Mouse (Mus musculus): ENCODE data around the gene Ccdc13. TPM values are rescaled to one million over a fixed set of nuclear protein-coding genes. Genes with fewer than 3 reads are reported as not detected.

The Ccdc13 gene
- polyA plus RNA-seq, 1 experiment from 2014 or later = not detected

DNA sequence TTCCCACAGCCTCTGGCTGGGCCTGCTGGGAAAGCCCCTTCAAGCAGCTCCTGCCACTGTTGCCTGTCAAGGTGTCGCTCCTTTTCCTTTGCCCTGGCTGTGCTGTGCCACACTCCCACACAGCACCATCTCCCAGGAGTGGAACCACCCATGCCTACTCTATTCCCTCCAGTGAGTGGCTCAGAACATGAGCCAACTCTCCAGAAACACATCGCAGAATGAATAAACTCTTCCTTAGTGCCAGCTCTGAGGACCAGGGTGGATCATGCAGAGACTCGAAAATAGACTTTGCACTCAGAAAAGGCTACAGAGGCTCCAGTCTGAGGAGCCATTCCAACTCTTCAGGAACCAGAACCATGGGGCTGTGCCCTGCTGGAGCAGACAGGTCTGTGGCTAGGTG lies 12.9 kb downstream of the Ccdc13 start:
- Histone ChIP-seq H3K36me3 (replicated peaks; ENCODE audit: insufficient read depth, low read length) (no peaks in the 10 kb centered on the region), H3K27me3 (ENCODE audit: insufficient read depth, low read length) (no peaks in the 10 kb centered on the region), H3K27ac (ENCODE audit: low read depth) (no peak overlapping the region), H3K4me1 (ENCODE audit: insufficient read depth) (no peaks in the 10 kb centered on the region), H3K9me3 (ENCODE audit: low read length) (no peaks in the 10 kb centered on the region), H3K9ac (replicated peaks) (no peak overlapping the region), H3K4me3 (ENCODE audit: low read depth, low read length) (no peak overlapping the region), H3K4me2 (ENCODE audit: low read depth, low read length) (no peak overlapping the region)
- WGBS (ENCODE audit: insufficient replicate concordance) = 77% methylated on average over 3 of the region's 3 CpGs
- ATAC-seq (no peak), DNase-seq (no peak)
- TF ChIP-seq EP300 (IDR thresholded peaks at IDR 0.05; ENCODE audit: low read depth) = no peak
- no peak for TF ChIP-seq CTCF (IDR thresholded peaks at IDR 0.05; ENCODE audit: low read depth)

DNA sequence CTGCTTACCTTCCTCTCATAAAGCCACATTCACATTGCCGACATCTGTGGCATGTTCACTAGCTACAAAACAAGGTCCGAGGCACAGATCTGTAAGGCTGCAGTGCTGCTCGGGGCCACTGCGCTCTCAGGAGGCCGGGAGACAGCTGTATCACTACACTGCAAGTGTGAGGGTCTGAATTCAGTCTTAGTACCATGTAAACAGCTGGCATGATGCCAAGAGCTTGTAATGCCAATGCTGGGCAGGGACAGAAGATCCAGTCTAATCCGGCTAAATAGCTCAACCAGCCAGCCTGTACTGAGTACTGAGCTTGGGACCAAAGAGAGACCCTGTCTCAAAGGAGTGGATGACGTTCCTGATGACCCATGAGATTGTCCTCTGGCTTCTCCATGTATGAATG lies 15.3 kb downstream of the Ccdc13 start:
- H3K27me3 ChIP-seq (ENCODE audit: insufficient read depth, low read length) = no peaks in the 10 kb centered on the region
- no peak for DNase-seq
- H3K4me1 ChIP-seq (ENCODE audit: insufficient read depth) = no peaks in the 10 kb centered on the region
- TF ChIP-seq EP300 (IDR thresholded peaks at IDR 0.05; ENCODE audit: low read depth) = no peak
- no peak overlapping the region for H3K9ac ChIP-seq (replicated peaks)
- H3K4me2 ChIP-seq (ENCODE audit: low read depth, low read length) = no peak overlapping the region
- no peaks in the 10 kb centered on the region for H3K36me3 ChIP-seq (replicated peaks; ENCODE audit: insufficient read depth, low read length)
- H3K27ac ChIP-seq (ENCODE audit: low read depth) = no peak overlapping the region
- H3K4me3 ChIP-seq (ENCODE audit: low read depth, low read length) = no peak overlapping the region
- 83% methylated on average over 7 of the region's 7 CpGs for WGBS (ENCODE audit: insufficient replicate concordance)
- no peaks in the 10 kb centered on the region for H3K9me3 ChIP-seq (ENCODE audit: low read length)
- ATAC-seq = no peak

DNA sequence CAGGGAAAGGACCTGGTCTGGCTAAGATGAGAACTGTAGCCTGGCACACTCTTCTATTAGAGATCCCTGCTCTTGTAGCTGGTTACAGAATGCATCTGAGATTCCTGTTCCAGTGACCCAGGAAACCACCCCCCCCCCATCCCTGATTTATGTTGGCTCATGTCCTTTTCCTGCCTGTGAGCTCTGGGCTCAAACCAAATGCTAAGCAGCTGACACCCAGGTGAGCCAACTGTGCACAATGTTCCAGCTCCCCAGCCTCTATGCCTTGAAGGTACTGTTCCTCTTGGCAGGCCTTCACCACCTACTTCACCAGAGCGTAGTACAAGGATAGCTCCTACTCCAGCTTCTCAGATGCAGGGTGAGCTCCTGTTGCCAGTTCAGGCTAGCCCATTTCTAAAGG lies 16.2 kb downstream of the Ccdc13 start:
- 85% methylated on average over 1 of the region's 1 CpGs for WGBS (ENCODE audit: insufficient replicate concordance)
- no peaks in the 10 kb centered on the region for H3K27me3 ChIP-seq (ENCODE audit: insufficient read depth, low read length)
- H3K4me1 ChIP-seq (ENCODE audit: insufficient read depth) = no peaks in the 10 kb centered on the region
- DNase-seq = no peak
- no peak overlapping the region for H3K27ac ChIP-seq (ENCODE audit: low read depth)
- H3K36me3 ChIP-seq (replicated peaks; ENCODE audit: insufficient read depth, low read length) = no peaks in the 10 kb centered on the region
- no peak for TF ChIP-seq EP300 (IDR thresholded peaks at IDR 0.05; ENCODE audit: low read depth)
- no peak for TF ChIP-seq CTCF (IDR thresholded peaks at IDR 0.05; ENCODE audit: low read depth)
- H3K4me3 ChIP-seq (ENCODE audit: low read depth, low read length) = no peak overlapping the region
- no peak for ATAC-seq
- no peaks in the 10 kb centered on the region for H3K9me3 ChIP-seq (ENCODE audit: low read length)
- no peak overlapping the region for H3K9ac ChIP-seq (replicated peaks)
- no peak overlapping the region for H3K4me2 ChIP-seq (ENCODE audit: low read depth, low read length)

DNA sequence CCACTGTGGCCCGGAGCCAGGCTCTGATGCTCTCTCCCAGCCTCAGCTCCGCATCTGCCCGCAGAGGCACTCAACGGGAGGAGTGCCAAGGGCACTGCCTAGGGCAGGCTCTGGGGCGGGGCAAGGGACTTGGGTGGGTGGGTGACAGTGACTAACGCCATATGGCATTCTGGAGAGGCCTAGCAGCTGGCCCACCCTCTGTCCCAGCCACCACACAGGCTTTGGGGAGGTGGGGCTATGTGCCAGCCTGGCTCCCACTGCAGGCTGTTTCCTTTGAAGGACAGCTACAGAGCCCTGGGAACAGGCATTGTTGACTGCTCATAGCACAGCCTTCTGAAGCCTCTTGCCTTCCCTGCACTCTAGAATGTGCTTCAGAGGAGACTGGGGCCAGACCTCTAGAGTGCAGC lies 16.7 kb downstream of the Ccdc13 start:
- Histone ChIP-seq H3K27me3 (ENCODE audit: insufficient read depth, low read length) (no peaks in the 10 kb centered on the region), H3K9me3 (ENCODE audit: low read length) (no peaks in the 10 kb centered on the region), H3K36me3 (replicated peaks; ENCODE audit: insufficient read depth, low read length) (no peaks in the 10 kb centered on the region), H3K4me3 (ENCODE audit: low read depth, low read length) (no peak overlapping the region), H3K27ac (ENCODE audit: low read depth) (no peak overlapping the region), H3K4me2 (ENCODE audit: low read depth, low read length) (no peak overlapping the region), H3K9ac (replicated peaks) (no peak overlapping the region), H3K4me1 (ENCODE audit: insufficient read depth) (no peaks in the 10 kb centered on the region)
- TF ChIP-seq CTCF (IDR thresholded peaks at IDR 0.05; ENCODE audit: low read depth) (no peak), EP300 (IDR thresholded peaks at IDR 0.05; ENCODE audit: low read depth) (no peak)
- no peak for ATAC-seq
- DNase-seq = no peak
- WGBS (ENCODE audit: insufficient replicate concordance) = 74% methylated on average over 6 of the region's 6 CpGs

DNA sequence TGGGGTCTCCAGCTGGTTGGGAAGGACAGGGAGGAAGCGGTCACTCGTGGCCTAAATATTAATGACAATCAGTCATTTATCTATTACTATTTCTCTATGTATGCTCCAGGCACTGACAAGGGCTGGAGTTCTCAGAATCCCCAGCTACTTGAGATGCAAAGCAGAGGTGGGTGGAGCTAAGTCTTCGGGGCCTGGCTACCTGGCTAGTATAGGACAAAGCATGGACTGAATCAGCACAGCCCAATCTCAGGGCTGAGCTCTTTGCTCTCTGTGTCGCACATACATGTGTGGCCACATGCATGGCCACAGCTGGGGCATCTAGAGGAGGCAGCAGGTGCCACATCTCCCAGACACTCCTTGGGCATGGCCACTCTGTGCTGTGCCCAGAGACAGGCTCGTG lies 18.5 kb downstream of the Ccdc13 start:
- H3K27me3 ChIP-seq (ENCODE audit: insufficient read depth, low read length) = no peaks in the 10 kb centered on the region
- H3K4me3 ChIP-seq (ENCODE audit: low read depth, low read length) = no peak overlapping the region
- WGBS (ENCODE audit: insufficient replicate concordance) = 62% methylated on average over 5 of the region's 5 CpGs
- no peak overlapping the region for H3K4me2 ChIP-seq (ENCODE audit: low read depth, low read length)
- H3K9me3 ChIP-seq (ENCODE audit: low read length) = no peaks in the 10 kb centered on the region
- no peaks in the 10 kb centered on the region for H3K36me3 ChIP-seq (replicated peaks; ENCODE audit: insufficient read depth, low read length)
- TF ChIP-seq EP300 (IDR thresholded peaks at IDR 0.05; ENCODE audit: low read depth) (no peak), CTCF (IDR thresholded peaks at IDR 0.05; ENCODE audit: low read depth) (no peak)
- no peaks in the 10 kb centered on the region for H3K4me1 ChIP-seq (ENCODE audit: insufficient read depth)
- no peak for DNase-seq
- no peak overlapping the region for H3K27ac ChIP-seq (ENCODE audit: low read depth)
- no peak for ATAC-seq
- H3K9ac ChIP-seq (replicated peaks) = no peak overlapping the region

DNA sequence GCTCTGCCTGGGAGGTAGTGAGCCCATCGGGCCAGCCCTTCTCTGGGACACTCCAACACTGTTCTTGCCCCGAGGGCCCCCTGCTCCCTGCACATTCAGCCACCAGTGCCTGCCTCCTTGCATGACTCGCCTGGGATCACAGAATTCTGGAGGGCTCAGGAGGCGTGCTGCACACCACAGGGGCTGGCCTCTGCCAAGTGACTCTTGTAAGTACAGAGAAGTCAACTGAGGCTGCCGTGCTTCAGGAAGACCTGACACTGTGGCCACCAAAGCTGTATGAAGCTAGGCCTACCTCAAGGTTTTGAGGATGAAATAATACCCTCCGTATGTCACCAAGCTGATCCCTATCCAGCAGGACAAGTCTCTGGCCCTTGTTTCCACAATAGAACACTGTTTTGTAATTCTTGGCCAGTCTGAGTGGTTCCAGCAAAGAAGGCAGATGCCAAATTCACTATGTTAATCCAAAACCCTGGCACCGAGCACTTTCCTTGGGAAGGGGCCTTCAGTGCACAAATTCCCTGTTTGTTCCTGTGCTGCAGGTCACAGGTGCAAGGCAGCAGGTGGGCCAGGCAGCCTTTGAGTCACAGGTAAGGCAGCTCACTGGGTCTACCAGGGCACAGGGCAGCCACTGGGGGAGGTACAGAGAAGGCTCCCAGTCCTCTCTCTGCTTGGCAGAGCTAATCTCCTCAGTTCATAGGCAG lies 19.3 kb downstream of the Ccdc13 start:
- no peak for ATAC-seq
- H3K9me3 ChIP-seq (ENCODE audit: low read length) = no peaks in the 10 kb centered on the region
- no peak overlapping the region for H3K4me3 ChIP-seq (ENCODE audit: low read depth, low read length)
- H3K27ac ChIP-seq (ENCODE audit: low read depth) = no peak overlapping the region
- DNase-seq = no peak
- 63% methylated on average over 7 of the region's 7 CpGs for WGBS (ENCODE audit: insufficient replicate concordance)
- no peaks in the 10 kb centered on the region for H3K27me3 ChIP-seq (ENCODE audit: insufficient read depth, low read length)
- H3K9ac ChIP-seq (replicated peaks) = no peak overlapping the region
- no peak overlapping the region for H3K4me2 ChIP-seq (ENCODE audit: low read depth, low read length)
- H3K36me3 ChIP-seq (replicated peaks; ENCODE audit: insufficient read depth, low read length) = no peaks in the 10 kb centered on the region
- H3K4me1 ChIP-seq (ENCODE audit: insufficient read depth) = no peaks in the 10 kb centered on the region
- TF ChIP-seq CTCF (IDR thresholded peaks at IDR 0.05; ENCODE audit: low read depth) (no peak), EP300 (IDR thresholded peaks at IDR 0.05; ENCODE audit: low read depth) (no peak)
